Mouse (Mus musculus) 3134 (cell line): Measurements from ENCODE around the gene Ola1.

Source experiments
- DNase-seq: peaks from one replicate; pipeline ENCODE4 v3.0.0-alpha.2; 2011; ENCODE audit warnings: low spot score; ENCODE audit not compliant: insufficient read length; ENCODE audit errors: extremely low read depth

Gene Ola1

DNA sequence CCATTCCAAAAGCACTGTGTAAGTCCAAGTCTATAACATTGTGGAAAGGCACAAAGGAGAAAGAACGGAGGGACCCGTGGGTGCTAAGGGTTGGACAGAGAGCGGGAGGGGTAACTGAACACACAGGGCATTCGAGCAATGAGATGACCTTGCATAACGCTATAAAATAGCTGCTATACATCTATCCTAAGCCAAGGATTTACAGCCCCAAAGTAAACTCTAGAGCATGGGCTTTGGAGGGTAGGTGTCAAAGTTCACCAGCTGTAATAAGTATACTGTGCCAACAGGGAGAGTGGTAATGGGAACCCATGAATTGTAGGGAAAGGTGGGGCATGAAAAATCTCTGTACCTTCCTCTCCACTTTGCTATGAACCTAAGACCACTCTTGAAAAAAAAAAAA lies at the start of gene Ola1:
Gene Ola1 (minus strand): TSS at position 12 of the 400 bp plus-strand sequence.
- DNase-seq = no peak

DNA sequence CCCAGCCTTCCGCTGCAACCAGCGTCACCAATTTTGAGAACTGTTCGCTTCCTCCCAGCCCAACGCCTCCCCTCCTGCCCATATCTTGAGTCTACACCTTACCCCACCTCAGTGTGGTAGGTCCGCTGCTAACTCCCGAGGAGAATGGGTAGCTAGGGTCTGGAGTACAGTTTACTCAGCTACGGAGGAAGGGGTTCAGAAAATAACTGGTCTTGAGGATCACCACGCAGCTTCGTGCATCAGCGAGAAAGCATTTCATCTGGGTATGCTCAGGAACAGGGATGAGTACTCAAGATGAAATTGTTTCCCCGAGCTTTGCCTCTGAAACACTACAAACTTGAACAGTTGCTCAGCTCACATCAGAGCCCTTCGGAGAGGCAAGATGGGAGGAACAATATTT lies 49.6 kb upstream of the Ola1 start:
- no peak for DNase-seq

DNA sequence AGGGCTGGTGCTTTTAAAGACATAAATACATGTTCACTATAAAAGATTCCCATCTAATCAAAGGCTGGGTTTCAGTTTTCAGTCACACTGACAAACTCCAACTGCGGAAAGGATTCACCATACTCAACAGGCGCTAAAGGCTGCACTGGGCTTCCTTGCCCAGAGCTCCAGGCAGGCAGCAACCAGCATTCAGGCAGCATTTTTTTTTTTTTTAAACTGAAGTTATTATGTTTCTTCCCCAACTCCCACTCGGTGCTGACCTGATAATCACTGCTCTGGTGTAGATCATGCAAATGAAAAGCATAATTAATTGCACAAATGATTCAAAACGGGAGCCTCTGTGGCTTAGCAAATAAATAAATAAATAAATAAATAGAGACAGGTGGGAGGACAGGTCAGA lies 49.1 kb upstream of the Ola1 start:
- no peak for DNase-seq

DNA sequence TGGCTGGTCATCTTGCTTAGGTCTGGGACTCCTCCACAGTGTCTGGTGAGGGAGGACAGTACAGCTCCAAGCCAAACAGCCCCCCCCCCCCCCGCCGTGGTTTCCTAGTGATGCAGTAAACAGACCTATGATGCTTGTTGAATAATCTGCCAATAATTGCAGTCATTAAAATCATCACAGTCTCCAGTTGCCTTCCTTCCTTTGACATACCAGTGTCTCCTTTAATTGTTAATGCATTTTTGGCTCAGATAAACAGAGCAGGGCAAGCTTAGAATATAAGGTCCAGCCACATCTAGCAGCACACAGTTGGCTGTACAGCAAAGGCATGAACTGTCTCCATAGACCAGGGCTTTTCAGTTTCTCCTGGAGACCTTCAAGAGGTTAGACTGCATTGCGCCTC lies 48.5 kb upstream of the Ola1 start:
- no peak for DNase-seq

DNA sequence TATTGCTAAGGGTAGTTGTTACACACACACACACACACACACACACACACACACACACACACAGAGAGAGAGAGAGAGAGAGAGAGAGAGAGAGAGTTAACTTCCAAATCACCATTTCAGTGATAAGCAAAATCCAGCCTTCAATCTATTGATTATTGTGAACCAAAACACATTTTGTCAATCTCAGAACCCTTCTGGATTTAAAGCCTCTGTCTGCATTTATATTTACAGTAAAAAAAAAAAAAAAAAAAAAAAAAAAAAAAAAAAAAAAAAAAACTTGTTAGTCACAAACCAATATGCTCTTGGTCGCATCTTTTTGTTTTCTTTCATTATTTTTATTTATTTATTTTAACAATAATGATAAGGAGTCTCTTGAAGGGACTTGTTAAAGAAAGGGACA lies 47.9 kb upstream of the Ola1 start:
- no peak for DNase-seq

DNA sequence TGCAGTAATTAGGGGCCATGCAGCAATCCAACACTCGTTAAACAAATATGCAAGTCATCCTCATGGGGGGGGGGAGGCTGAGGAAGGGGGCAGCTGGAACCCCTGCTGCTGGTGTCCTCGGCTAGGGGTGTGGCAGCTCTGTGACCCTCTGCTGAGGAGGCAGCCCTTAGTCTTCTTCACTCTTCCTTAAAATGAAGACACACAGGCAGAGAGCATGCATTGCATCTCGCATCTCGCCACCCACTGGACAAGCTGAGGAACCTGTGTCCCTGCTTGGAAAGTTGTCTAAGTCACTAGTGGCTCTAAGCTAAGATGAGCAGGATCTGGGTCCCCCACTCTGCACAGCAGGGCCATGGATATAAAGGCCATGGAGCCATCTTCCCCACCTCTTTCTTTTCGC lies 47.3 kb upstream of the Ola1 start:
- DNase-seq = no peak

DNA sequence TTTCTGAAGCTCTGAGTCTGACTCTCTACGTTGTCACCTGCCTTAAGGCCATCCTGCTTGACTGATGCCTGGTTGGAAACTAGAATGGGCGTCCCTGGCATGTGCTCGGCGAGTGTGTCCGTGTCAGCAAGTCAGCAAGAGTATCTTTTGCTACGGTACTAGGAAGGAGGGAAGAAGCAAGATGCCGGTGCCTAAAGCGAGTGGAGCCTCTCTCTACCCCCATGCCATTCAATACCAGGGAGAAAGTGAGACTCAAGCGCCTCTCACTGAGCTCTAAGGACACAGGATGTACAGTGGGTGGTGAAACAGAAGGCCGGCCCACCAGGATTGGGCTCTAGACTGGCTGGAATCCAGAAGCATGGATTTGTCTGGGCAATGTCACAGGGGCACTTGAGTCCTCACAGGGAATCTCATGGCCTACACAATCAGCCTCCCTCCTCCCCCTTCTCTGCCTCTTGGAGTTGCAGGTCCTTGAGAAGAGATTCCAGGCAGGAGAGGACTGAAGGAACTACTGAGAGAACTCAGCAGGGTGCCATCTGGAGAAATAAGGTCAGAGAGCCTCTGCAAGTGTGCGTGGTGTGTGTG lies 46.0 kb upstream of the Ola1 start:
- DNase-seq = no peak

DNA sequence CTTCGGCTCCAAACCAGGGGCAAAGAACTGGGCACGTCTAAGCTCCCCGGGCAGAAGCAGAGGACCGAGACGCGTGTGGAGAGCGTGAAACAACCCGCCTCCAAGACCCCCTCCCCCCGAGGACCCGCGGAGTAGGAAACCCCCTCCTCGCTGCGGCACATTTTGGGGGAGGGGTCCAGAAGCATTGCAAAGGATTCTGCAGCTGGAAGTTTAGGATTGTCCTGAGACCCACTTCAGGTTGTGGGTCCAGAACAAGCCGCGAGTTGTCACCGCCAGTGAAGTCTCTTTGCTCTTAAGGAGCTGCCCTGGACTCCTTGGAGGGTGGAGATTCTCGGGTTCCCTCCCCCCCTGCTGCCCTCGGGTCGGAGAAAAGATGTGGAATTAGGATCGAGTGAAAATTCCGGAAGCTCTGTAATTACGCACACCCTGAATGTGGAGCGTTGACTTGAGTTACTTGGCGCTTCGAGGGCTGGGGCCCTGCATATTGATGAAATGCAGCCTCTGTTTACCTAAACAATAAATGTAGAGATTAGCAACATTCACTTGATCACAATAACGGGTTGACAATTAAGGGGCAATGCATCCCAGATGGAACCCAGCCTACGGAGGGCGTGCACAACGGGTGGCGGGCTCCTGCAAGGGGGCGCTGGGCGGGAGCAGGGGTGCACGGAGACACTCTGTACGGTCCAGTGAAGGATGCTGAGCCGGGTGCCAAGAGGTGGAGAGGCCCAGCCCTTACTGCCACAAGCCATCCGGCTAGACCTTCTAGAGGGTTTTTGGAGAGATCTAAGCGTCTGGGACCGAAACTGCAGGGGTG lies 45.3 kb upstream of the Ola1 start:
- no peak for DNase-seq

DNA sequence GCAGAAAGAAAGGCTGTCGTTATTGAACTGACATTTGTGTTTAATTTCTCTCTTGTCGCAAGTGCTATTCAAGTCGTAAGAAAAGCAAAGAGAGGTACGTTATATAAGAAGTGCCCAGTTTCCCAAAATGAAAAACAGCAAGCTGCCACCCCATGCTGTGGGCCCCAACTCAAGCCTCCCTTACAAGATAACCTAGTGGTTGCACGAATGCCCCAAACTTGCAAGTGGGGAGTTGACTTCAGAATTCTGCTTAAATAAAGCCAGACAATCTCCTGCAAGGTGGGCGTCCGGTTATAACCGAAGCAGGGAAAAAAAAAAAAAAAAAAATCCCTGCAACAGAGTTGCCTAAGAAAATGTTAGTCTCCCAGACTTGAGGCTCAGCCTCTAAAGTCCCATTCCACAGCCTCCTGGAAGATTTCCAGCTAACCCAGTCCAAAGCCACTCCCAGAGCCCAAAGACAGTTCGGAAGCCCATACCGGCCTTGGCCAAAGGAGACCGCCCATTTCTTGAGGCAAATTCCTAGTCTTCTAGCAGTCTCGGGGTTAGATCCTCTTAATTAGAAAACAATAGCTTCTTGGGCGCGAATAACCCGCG lies 44.5 kb upstream of the Ola1 start:
- no peak for DNase-seq

DNA sequence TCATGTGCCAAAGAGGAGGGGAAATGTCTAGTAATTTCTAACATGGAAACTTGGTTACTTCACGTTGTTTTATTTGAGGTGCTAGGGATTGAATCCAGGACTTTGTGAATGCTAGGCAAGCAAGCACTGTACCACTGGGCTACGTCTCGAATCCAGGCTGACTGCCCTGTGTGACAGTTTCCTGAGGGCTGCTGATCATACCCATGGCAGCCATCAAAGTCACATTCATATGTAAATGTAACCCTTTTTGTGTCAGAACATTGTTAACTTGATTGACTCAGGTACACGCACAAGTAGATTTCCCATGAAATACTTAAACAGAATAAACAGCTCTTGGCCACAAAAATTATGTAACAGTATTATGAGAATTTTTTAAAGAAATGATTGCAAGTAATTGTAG lies 30.0 kb upstream of the Ola1 start:
- DNase-seq = no peak

DNA sequence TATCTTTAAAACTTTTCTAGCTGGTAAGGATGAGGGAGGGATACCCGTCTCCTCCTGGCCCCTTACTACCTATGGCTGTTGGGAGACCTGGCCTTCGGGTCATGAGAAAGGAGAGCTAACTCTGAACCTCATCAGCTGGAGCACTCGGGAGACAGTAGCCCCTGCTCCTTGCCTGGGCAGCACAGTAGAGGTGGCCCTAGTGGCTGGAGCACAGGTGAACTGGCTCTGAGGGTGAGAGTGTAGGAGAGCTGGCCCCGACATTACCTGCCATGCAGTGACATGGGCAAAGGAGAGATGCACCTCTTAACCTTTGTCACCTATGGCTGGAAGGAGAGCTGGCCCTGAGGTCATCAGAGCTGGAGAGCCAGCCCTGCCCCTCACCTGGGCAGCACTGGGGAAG lies 22.6 kb upstream of the Ola1 start:
- DNase-seq = no peak

DNA sequence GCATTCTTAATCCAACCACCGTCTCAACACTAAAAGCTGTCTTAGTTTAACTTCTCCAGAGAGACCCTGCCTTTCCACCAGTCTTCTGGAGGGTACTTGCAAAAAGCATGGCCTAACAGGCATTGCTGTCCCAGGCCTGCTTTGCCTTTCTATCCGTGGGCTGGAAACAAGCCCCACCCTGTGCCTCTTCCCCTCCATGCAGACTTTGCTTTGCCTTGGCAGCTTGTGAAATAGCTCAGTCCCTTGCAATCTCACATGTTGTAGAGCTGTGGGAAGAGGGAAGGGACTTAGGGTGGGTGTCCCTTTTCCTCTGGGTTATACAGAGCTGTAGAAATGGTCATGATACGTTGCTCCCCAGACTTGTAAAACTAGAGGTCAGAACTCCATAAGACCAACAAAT lies 12.4 kb upstream of the Ola1 start:
- DNase-seq = no peak

DNA sequence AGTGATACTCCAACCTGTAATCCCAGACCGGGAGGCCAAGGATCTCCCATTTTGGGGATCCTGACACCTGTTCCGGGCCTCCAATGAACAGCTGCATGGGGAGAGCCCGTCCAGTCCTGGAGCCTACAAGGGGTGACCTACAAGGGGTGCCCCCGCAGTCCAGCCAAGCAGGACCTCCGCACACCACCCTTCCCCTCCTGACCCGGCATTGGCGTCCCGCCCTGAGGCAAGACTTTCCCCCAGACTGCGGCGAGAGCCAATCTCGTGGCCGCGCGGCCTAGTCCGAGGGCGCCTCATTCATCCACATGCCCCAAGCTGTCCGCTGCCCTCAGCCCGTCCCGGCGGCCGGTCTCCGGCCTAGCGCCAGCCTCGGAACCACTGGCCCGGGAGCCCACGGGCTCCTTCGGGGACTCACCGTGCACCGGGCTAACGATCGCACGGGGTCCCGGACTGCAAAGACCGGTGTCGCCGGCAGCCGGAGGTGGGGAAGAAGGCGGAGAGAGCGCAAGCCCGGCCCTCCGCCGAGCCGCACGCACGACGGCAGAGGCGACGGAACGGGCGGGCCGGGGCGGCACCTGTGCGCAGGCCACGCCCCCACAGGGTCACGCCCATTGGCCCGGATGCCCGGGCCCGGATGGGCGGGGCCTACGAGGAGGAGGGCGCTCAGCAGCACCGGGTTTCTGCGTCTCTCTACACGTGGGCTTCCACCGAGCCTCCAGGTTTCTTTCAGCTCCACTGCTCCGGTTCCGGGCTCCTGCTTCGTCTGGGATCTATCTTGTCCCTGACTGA lies 4.7 kb downstream of the Ola1 start:
- DNase-seq = peak; percentile 93

DNA sequence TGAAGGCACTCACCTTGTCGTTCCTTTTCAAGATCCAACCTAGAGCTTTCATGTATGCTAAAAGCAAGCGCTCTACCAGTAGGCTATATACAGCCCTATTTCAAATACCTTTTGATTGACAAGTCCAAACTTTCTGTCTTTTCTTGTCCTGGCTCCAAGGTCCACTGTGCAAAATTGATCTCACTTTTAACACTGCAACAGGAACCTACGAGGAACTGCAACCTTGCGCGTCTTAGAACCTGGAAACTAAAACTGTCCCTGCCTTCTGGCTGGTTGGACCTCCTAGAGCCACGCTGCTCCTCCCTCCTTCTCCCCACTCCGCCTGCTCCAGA lies 5.2 kb downstream of the Ola1 start:
- no peak for DNase-seq

DNA sequence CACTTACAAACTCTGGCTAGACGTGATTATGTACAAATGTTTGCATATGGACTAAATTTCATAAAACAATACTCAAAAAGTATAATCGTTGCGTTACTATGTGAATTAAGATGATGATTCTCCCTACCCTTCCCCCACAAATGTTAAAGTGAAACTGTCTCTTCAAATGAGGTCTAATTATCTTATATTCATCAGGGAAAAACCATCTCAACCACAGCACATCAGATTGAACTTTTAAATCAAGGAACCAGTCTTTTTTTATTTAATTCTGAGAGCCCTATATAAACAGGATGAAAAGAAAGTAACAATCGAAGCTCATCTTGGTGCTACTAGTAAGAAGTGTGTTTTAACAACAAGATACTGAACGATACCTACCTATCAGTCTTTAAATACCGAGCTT lies 14.4 kb downstream of the Ola1 start:
- no peak for DNase-seq

DNA sequence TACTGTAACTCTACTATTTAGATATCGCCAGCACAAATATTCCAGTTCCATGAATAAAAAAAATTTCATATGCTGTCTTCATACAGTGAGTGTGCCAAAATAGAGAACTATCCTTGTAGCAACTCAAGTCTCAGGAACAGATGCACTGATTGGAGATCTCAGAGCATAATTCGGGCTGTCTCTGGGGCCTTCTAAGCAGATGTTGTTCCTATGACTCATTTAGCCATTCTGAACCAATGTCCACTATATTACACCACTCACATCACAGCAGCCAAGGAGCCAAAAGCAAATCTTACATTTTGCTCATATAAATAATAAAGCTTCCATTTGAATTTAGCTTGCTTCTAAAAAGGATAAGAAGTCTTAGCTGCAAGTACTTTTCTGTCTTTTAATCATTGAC lies 30.2 kb downstream of the Ola1 start:
- no peak for DNase-seq

DNA sequence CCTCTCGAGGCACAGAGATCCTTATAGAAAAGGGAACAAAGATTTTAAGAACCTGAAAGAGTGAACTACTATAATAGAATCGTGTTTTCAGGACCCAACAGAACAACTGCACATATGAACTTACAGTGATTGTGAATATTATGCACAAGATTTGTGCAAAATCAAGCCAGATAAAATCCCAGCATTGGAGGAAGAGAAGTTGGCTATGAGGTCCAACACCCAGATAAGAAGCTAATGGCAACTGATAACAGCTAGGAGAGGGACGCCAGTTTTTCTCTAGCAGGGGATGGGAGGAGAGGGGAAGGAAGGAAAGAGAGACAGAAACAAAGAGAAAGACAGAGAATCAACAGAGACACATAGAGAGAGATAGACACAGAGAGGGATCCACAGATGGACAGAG lies 33.5 kb downstream of the Ola1 start:
- DNase-seq = no peak

DNA sequence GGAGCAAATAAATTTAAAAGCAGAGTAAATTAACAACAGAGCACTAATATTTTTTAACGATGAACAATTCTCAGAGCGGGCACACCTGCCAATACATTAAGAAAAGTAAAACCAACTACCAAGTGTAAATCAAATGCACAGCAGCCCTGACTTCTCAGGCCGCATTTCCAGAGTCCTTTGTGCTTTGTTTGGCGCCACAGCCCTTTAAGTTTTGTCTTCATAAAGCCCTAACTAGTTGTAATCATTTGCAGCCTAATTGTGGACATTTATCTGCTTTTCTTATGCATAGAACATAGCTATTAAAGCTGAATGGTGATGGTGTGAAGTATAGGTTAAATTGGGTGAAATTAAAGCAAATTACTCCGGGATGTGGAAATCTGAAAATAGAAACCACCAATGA lies 49.2 kb downstream of the Ola1 start:
- no peak for DNase-seq

DNA sequence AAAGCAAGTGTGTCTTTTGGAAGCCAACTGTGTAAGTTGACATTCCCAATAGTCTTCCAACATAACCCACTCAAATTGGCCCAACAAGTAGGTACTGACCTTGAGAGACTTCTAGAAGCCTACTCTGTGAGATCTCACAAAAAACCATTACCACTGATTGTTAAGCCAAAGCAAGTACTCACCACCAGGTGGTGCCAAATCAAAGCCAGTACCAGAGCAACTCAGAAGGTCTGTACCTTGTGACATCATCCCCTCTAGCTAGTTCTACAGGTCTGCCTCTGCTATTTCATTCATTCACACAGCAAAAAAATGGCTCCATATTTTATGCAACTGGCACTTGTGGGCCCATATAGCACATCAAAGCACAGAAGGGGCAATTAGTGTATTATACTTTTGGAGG lies 51.6 kb downstream of the Ola1 start:
- no peak for DNase-seq

DNA sequence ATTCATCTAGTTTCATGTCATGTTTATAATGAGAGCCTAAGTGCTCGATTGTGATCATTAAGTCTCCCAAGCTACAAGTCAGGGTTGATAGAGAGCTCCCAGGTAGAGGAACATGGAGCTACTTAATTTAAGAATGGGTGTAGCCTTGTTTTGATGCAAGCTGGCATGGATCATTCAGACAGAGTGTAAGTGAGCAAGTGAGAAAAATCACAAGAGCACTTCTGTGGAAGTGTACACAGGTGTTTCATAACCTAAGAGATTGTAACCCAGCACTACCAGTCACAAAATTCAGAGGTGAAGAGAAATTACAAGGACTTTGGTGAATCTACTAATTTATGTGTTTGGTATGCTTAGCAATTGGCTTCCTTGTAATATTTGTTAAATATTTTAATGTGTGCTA lies 54.1 kb downstream of the Ola1 start:
- DNase-seq = no peak

DNA sequence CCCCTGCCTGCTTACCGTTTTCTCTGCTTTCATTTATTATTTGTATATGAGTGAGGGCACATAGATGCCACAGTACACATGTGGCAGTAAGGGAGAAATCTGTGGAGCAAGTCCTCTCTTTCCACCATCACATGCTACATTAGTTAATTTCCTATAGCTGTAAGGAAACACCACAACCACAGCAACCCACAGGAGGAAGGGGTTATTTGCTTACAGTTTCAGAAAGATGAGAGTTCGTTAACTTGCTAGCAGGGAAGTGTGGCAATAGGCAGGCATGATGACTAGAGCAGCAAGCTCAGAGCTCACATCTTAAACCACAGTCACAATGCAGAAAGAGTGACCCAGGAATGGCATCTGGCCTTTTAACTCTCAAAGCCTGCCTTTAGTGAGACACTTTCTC lies 58.0 kb downstream of the Ola1 start:
- no peak for DNase-seq

DNA sequence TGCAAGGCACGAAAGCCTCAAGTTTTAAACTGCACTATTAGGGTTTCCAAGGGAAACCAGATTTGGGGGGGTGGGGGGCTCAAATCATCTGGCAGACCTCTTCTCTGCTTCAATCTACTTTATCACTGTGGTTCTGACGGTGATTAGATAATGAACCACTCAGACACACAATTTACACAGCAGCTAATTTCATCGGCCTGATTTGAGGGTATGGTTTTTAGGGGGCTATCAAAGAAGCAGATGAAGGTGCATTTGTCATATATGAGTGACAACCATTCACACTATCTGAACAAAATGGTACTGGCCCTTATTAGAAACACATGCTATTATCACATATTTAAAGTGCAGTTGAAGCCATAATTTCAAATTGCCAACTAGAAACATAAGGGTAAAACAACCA lies 61.5 kb downstream of the Ola1 start:
- no peak for DNase-seq
